Mouse (Mus musculus) gastrocnemius, postnatal 25 days (tissue): ENCODE measurements around the gene Kat6b. TPM values are rescaled to one million over a fixed set of nuclear protein-coding genes. Genes with fewer than 3 reads are reported as not detected.
"Not testable (repeated sequence)": the region's sequence is repeated elsewhere in the genome, so short reads cannot be mapped to it uniquely, and the experiment has no call there.

Source experiments
- DNase-seq: peaks from one replicate; pipeline ENCODE4 v3.0.0; 2022
- total RNA-seq, 2 experiments: library from RNA; stranded (reverse); gene quantifications; 1 replicate in 1 of 2; 2 replicates in 1 of 2; pipeline ENCODE4 v1.2.3; 2021

Gene Kat6b
- total RNA-seq, 2 experiments from 2014 or later: 18.4 to 18.5 TPM

- no peak for DNase-seq
Observed at GRCm38 (mm10) chr14:21484693-21485092, 3.5 kb downstream of the Kat6b start.

GRCm38 (mm10) chr14:21485961-21486520 is 4.8 kb downstream of the Kat6b start:
- no peak for DNase-seq

DNA sequence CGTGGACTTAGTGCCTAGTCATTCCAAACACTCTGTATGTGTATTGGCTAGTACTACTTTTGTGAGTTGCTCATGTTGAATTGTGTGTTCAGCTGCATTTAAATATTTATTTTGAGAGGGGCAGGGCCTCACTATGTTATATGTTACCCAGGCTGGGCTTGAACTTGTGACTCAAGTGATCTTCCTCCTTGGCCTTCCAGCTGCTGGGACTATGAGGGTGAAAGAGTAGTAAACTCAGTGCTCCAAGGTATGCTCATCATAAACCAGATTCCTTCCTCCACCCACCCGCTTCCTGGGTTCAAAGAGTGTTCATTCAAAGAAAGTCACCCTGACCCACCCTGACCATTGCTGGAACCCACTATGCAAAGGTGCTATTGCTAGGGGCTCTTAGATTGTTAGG is 5.9 kb downstream of the Kat6b start:
- not testable (repeated sequence) for DNase-seq

GRCm38 (mm10) chr14:21488426-21489115 is 7.3 kb downstream of the Kat6b start:
- DNase-seq: not testable (repeated sequence)

GRCm38 (mm10) chr14:21489116-21489485 is 7.9 kb downstream of the Kat6b start:
- DNase-seq: no peak

GRCm38 (mm10) chr14:21490141-21490540 is 8.9 kb downstream of the Kat6b start:
- DNase-seq: no peak

DNA sequence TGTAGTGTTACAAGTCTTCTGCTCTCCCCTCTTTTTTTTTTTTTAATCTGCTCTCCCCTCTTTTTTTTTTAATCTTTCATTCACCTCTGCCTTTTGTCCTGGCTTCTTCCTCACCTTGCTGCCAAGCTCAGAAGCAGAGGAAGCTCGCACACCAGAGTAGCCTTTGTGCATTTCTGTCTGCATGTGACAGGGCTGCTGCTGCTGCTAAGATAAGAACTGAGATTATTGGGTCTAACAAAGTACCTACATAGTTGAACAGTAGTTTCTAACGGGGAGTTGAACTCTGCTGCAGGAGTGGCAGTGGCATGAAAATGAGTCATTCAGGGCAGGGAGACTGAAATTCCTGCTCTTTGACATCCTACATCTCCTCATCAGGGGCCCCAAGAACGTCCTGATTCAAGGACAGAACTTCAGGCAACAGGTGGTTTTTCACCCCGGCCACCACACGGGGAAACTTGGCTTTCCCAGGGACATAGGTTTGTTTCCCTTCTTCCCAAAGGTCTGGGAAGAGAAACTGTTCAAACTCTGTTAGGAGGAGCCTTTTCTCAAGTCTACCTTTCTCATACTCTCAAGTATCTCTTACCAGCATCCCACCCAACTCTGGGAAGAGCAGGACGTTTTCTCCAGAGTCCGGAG is 17.2 kb downstream of the Kat6b start:
- no peak for DNase-seq

- DNase-seq: no peak
Observed at GRCm38 (mm10) chr14:21499011-21499581, 17.9 kb downstream of the Kat6b start.

- no peak for DNase-seq
Observed at GRCm38 (mm10) chr14:21499631-21500153, 18.5 kb downstream of the Kat6b start.

DNA sequence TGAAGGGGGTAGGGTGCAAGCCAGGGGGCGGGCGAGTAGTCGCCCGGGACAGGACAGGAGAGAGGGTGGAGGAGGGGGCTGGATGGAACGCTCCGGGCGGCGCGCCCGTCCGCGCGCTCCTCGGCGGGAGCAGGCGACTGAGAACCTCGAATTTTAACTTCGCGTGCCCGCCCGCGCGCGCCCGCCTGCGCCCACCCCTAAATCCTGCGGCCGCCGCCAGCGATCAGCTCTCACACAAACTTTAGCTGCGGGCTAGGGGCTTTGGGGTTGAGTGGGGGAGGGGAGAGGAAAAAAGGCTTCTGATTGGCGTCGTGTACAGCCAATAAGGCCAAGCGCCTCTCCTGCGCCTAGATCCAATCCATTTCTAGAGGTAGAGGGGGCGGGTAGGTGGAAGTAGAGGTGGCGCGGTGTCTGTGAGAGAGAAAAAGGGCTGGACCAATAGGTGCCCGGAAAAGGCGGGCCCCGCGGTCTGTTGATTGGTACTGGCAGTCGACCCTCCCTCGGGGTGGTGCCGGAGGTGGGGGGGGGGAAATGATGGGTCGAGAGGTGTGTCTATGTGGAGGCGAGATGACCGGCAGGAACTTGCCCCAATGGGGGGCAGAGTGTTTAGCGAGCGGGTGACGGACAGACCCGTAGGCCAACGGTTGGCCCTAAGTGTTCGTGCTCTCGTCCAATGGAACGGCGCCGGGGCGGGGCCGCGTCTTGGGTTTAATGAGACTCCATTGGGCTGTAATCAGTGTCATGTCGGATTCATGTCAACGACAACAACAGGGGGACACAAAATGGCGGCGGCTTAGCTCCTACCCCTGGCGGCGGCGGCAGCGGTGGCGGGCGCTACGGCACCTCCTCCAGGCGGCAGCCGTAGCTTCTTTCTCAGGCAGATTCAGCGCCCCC is 19.2 kb downstream of the Kat6b start:
- peak; percentile 100 for DNase-seq

DNA sequence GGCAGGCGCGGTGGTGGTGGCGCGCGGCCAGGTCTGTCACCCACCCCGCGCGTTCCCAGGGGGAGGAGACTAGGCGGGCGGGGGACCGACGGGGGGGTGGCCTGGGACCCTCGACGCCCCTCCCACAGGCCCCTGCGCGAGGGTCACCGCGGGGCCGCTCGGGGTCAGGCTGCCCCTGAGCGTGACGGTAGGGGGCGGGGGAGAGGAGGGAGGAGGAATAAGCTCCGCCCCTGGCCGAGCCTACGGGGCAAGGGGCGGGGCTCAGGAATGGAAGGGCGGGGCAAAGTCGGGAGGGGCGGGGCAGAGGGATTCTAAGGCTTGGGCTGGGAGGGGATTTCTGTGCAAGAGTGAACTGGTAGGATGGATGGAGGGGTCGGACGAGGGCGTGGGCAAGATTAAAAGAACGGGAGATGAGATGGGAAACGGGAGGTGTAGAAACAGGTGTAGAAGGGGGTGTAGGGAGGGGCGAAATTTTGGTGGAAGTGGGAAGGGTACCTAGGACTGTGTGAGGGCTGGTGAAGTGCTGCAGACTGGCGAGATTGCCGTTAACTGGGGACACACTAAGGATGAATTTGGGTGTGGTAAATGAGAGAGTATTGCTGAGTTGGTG is 19.9 kb downstream of the Kat6b start:
- peak; percentile 91 for DNase-seq

GRCm38 (mm10) chr14:21505036-21505435 is 23.8 kb downstream of the Kat6b start:
- DNase-seq: no peak

DNA sequence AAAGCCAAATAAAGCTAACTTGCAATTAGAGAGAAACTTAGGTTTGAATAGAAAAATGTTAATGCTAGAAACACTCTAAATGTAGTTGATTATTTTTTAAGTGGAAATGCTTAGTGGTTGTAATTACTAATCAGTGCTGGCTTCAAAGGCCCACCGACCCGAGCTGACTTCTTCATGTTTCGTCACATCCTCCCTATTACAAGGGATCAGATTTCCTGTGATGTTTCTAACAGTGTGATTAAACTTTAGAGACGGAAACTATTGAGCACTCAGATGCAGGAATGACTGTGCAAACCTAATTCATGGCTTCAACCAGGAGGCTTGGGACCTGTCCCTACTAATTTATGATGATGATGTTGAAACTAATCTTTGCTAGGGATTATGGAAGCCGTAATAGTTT is 25.8 kb downstream of the Kat6b start:
- no peak for DNase-seq

GRCm38 (mm10) chr14:21509111-21509905 is 28.1 kb downstream of the Kat6b start:
- no peak for DNase-seq

GRCm38 (mm10) chr14:21511438-21511837 is 30.2 kb downstream of the Kat6b start:
- no peak for DNase-seq

- no peak for DNase-seq
Observed at GRCm38 (mm10) chr14:21515505-21515904, 34.3 kb downstream of the Kat6b start.

DNA sequence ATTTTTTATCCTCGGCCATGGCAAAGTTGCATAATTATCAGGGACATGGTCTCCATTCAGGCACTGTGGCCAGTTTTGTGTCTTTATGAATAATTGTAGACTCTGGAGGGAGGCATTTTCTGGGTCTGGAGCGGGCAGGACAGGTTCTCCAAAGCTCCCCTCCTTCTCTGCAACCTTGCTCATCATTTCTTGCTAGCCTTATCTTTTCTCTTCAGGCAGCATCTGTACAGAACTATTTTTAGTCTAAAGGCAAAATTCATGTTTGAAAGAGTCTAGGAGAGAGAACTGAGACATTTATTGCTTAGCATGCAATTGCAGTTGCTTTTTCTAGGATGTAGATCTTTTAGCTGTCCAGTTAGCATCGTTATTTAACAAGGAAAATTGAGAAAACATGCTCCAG is 38.1 kb downstream of the Kat6b start:
- DNase-seq: no peak

GRCm38 (mm10) chr14:21520496-21520895 is 39.3 kb downstream of the Kat6b start:
- no peak for DNase-seq

DNA sequence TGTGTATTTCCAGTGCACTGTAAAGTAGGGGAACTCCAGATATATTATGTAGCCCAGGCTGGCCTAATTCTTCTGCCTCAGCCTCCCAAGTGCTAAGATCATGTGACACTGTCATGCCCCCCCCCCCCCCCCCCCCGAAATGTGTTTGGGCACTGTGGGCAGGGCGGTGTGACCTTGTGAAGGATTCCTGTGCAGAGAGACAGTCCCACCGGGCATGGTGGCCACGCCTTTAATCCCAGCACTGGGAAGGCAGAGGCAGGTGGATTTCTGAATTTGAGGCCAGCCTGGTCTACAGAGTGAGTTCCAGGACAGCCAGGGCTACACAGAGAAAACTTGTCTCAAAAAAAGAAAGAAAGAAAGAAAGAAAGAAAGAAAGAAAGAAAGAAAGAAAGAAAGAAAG is 40.3 kb downstream of the Kat6b start:
- DNase-seq: not testable (repeated sequence)

DNA sequence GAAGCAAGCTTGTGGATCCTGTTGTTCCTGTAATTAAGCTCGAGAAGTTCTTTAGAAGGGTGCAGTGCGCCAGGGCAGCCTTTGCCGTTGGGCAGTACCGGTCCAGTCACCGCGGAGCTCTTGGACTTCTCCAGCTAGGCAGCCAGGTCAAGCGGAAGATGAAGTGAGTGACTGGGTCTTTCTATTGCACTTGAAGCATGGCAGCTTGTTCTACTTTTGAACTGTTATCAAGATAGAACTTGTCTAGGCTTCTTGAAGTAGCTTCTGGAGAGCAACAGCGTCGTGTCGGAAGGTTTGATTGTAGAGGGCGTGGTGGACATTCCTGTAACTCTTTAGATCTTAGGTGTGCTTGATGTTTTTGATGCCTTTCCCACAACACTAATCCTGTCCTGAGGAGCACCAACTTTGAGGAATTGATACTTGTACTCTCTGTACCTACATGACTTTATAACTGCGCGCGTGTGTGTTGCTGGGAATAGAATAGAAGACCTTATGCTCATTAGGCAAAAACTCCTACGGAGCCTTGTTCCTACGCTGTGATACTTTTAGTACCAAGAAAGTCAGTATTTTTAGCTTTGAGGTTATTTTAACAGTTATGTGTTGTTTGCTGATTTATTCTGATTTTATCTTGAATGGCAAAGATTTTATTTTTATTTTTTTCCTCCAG is 41.2 kb downstream of the Kat6b start:
- DNase-seq: no peak
